Mouse (Mus musculus) small intestine, adult 2 months (tissue): ENCODE data around the gene Lrrc3c. TPM values are rescaled to one million over a fixed set of nuclear protein-coding genes. Genes with fewer than 3 reads are reported as not detected.
A peak's percentile ranks its signal among the peaks of the same experiment; 100 is the strongest.

ENCODE experiments used
- H3K27ac ChIP-seq: fragments of 200-500 bp; 2 replicates; pipeline ENCODE4 v1.5.1; 2012; ENCODE audit warnings: low read depth, low read length, control low read depth, inconsistent platforms; ENCODE audit not compliant: insufficient read depth
- H3K27me3 ChIP-seq: fragments of 200-500 bp; 2 replicates; pipeline ENCODE4 v1.6.1; 2012; ENCODE audit warnings: mild to moderate bottlenecking, moderate library complexity, low read length, inconsistent platforms; ENCODE audit not compliant: control insufficient read depth, insufficient read depth
- H3K36me3 ChIP-seq: fragments of 200-500 bp; 2 replicates; pipeline ENCODE4 v1.6.1; 2012; ENCODE audit warnings: mild to moderate bottlenecking, low read length, control low read depth, inconsistent platforms; ENCODE audit not compliant: control insufficient read depth, insufficient read depth
- H3K4me1 ChIP-seq: fragments of 200-500 bp; 2 replicates; pipeline ENCODE4 v1.6.1; 2012; ENCODE audit warnings: low read length, inconsistent platforms, mixed read lengths; ENCODE audit not compliant: control insufficient read depth, insufficient read depth, insufficient read length
- H3K4me3 ChIP-seq: fragments of 200-500 bp; 2 replicates; pipeline ENCODE4 v1.5.1; 2012; ENCODE audit warnings: low read depth, mild to moderate bottlenecking, control low read depth, inconsistent platforms, low read length, moderate library complexity
- CTCF ChIP-seq: fragments of 200-500 bp; IDR thresholded peaks from 2 replicates; pipeline ENCODE4 v1.5.1; 2012; ENCODE audit warnings: low read depth, mild to moderate bottlenecking, control low read depth, inconsistent platforms, low read length, moderate library complexity, mixed read lengths; ENCODE audit not compliant: insufficient replicate concordance, insufficient read length; ENCODE audit errors: extremely low read depth
- POLR2A ChIP-seq: fragments of 200-500 bp; IDR thresholded peaks from 2 replicates; pipeline ENCODE4 v1.6.1; 2012; ENCODE audit warnings: low read depth, mild to moderate bottlenecking, control low read depth, inconsistent platforms, low read length, moderate library complexity
- WGBS: fragments of 180-500 bp; shearing (Covaris S2); methylation state at CpG from one replicate; pipeline ENCODE4 v1.1.7; 2018; 5-methylcytosine and 5-hydroxymethylcytosine counted together
- polyA plus RNA-seq: library from polyadenylated mRNA; depleted of rRNA; stranded (reverse); fragments of >200 nt; gene quantifications from 2 replicates; pipeline ENCODE4 v1.2.3, GENCODE M21; 2012

Gene Lrrc3c
- polyA plus RNA-seq, 1 experiment, result not detected

- H3K4me3 ChIP-seq, result no peak overlapping the region
- H3K27me3 ChIP-seq, result no peaks in the 10 kb centered on the region
- no peak for TF ChIP-seq CTCF
- TF ChIP-seq POLR2A, result no peak
- WGBS, result 43% methylated on average over 3 of the region's 3 CpGs
- H3K36me3 ChIP-seq, result no peaks in the 10 kb centered on the region
- H3K27ac ChIP-seq, result peak overlapping the region; percentile 83; the same call in 1 of the 2 replicates
- H3K4me1 ChIP-seq, result peaks cover 23% of the 10 kb centered on the region
Observed at GRCm38 (mm10) chr11:98563025-98563424, 35.1 kb upstream of the Lrrc3c start.

- Histone ChIP-seq H3K4me1 (peaks cover 23% of the 10 kb centered on the region), H3K4me3 (no peak overlapping the region), H3K27ac (peak overlapping the region; percentile 83), H3K27me3 (no peaks in the 10 kb centered on the region), H3K36me3 (no peaks in the 10 kb centered on the region)
- WGBS, result 21% methylated on average over 13 of the region's 13 CpGs
- TF ChIP-seq CTCF, result no peak
- TF ChIP-seq POLR2A, result no peak
Observed at GRCm38 (mm10) chr11:98563921-98564414, 34.1 kb upstream of the Lrrc3c start.

GRCm38 (mm10) chr11:98568326-98568725 lies 29.8 kb upstream of the Lrrc3c start:
- H3K27ac ChIP-seq, result no peak overlapping the region
- no peaks in the 10 kb centered on the region for H3K36me3 ChIP-seq
- H3K4me3 ChIP-seq, result no peak overlapping the region
- peak; percentile 61; the same call in 1 of the 2 replicates for TF ChIP-seq CTCF
- TF ChIP-seq POLR2A, result no peak
- peaks cover 6% of the 10 kb centered on the region for H3K4me1 ChIP-seq
- no peaks in the 10 kb centered on the region for H3K27me3 ChIP-seq
- 86% methylated on average over 8 of the region's 8 CpGs for WGBS

- TF ChIP-seq POLR2A, result no peak
- TF ChIP-seq CTCF, result no peak
- Histone ChIP-seq H3K27ac (no peak overlapping the region), H3K36me3 (no peaks in the 10 kb centered on the region), H3K4me3 (no peak overlapping the region), H3K4me1 (no peaks in the 10 kb centered on the region), H3K27me3 (no peaks in the 10 kb centered on the region)
- 85% methylated on average over 6 of the region's 6 CpGs for WGBS
Observed at GRCm38 (mm10) chr11:98569461-98569860, 28.6 kb upstream of the Lrrc3c start.

GRCm38 (mm10) chr11:98577776-98578175 lies 20.3 kb upstream of the Lrrc3c start:
- peaks cover 13% of the 10 kb centered on the region for H3K36me3 ChIP-seq
- TF ChIP-seq POLR2A, result no peak
- no peak for TF ChIP-seq CTCF
- H3K4me3 ChIP-seq, result no peak overlapping the region
- H3K27ac ChIP-seq, result no peak overlapping the region
- H3K4me1 ChIP-seq, result peaks cover 25% of the 10 kb centered on the region
- H3K27me3 ChIP-seq, result no peaks in the 10 kb centered on the region
- WGBS, result 76% methylated on average over 5 of the region's 5 CpGs

- no peak overlapping the region for H3K4me3 ChIP-seq
- WGBS, result 32% methylated on average over 16 of the region's 16 CpGs
- TF ChIP-seq CTCF (no peak), POLR2A (peak; percentile 16; the same call in 1 of the 2 replicates)
- peak overlapping the region; percentile 90 for H3K27ac ChIP-seq
- H3K36me3 ChIP-seq, result peaks cover 22% of the 10 kb centered on the region
- peaks cover 34% of the 10 kb centered on the region for H3K4me1 ChIP-seq
- H3K27me3 ChIP-seq, result no peaks in the 10 kb centered on the region
Observed at GRCm38 (mm10) chr11:98580301-98581121, 17.6 kb upstream of the Lrrc3c start.

- peaks cover 34% of the 10 kb centered on the region for H3K4me1 ChIP-seq
- 79% methylated on average over 17 of the region's 17 CpGs for WGBS
- H3K36me3 ChIP-seq, result peaks cover 22% of the 10 kb centered on the region
- peak overlapping the region; percentile 90 for H3K27ac ChIP-seq
- TF ChIP-seq POLR2A (no peak), CTCF (no peak)
- H3K27me3 ChIP-seq, result no peaks in the 10 kb centered on the region
- H3K4me3 ChIP-seq, result no peak overlapping the region
Observed at GRCm38 (mm10) chr11:98581286-98582029, 16.6 kb upstream of the Lrrc3c start.
